Comparison of ENCODE assay signal across 29 mouse cellular contexts in the genomic region with DNA sequence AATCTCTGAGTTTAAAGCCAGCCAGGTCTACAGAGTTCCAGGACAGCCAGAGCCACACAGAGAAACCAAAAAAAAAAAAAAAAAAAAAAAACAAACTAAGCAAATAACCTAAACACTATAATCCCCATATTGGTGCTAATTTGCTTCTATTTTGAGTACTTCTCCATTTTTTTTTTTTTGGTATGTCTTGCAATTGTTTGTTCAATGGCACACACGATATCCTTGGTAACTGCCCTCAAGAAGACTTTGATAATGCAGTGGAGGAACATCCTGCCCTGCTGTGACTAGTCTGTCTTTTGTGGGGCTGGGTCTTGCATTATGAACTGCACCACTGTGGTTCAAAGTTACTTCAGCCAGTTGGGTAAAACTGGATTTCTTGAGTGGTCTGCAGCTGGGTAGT. TPM values are rescaled to one million over a fixed set of nuclear protein-coding genes. Genes with fewer than 3 reads are reported as not detected.
DNase-seq lines count a peak whose midpoint lies in the region; ATAC-seq and TF ChIP-seq lines count a peak whose summit lies in the region.
"Had no signal": no experiment of that assay in that cellular context is flagged by ENCODE, and none has a peak within 500 bp of the region (broad histone marks: within the 10 kb centered on the region; RNA-seq: fewer than 3 reads in every experiment).

No protein-coding gene starts in this region.

- no peaks in the 10 kb centered on the region for H3K36me3 ChIP-seq in ES-E14 (ENCODE audit: control insufficient read depth, insufficient read depth, low read length, poor library complexity, severe bottlenecking)
- H3K36me3 ChIP-seq: embryonic facial prominence, embryonic 15.5 days; heart, embryonic 10.5 days; heart, embryonic 15.5 days; hindbrain, embryonic 12.5 days; intestine, embryonic 15.5 days; liver, embryonic 13.5 days; neural tube, embryonic 13.5 days had no signal

- in situ Hi-C loops in ES-E14 (cut with MboI; ENCODE audit: low sequenced_read_pairs in 2 of 2, unreplicated experiment in 2 of 2): no loop called here

- H3K27ac ChIP-seq in ES-E14 (ENCODE audit: insufficient read depth, low read depth, low read length, poor library complexity, severe bottlenecking): peak overlapping the region; percentile 87
- H3K27ac ChIP-seq: embryonic facial prominence, embryonic 10.5 days; embryonic facial prominence, embryonic 15.5 days; forebrain, embryonic 13.5 days; heart, embryonic 10.5 days; heart, embryonic 15.5 days; hindbrain, embryonic 12.5 days; hindbrain, postnatal 0 days; intestine, embryonic 15.5 days; limb, embryonic 15.5 days; liver, embryonic 13.5 days; neural tube, embryonic 13.5 days had no signal

- no peaks in the 10 kb centered on the region for H3K9me3 ChIP-seq in ES-E14 (ENCODE audit: control insufficient read depth, insufficient read depth, low read depth, low read length)
- H3K9me3 ChIP-seq: embryonic facial prominence, embryonic 10.5 days; embryonic facial prominence, embryonic 15.5 days; forebrain, embryonic 13.5 days; heart, embryonic 10.5 days; heart, embryonic 15.5 days; hindbrain, embryonic 12.5 days; intestine, embryonic 15.5 days; limb, embryonic 15.5 days; liver, embryonic 13.5 days; neural tube, embryonic 13.5 days had no signal

- H3K9ac ChIP-seq in ES-E14 (ENCODE audit: insufficient read depth, low read depth, low read length, poor library complexity, severe bottlenecking): no peak overlapping the region
- H3K9ac ChIP-seq: embryonic facial prominence, embryonic 15.5 days; forebrain, embryonic 13.5 days; heart, embryonic 15.5 days; hindbrain, embryonic 12.5 days; intestine, embryonic 15.5 days; limb, embryonic 15.5 days; liver, embryonic 13.5 days; neural tube, embryonic 13.5 days had no signal

- no peak overlapping the region for H3K4me3 ChIP-seq in ES-E14 (ENCODE audit: insufficient read depth in 1 of 2, low read depth in 1 of 2, low read length in 2 of 2, poor library complexity in 1 of 2, severe bottlenecking in 1 of 2)
- H3K4me3 ChIP-seq: embryonic facial prominence, embryonic 10.5 days; embryonic facial prominence, embryonic 15.5 days; forebrain, embryonic 13.5 days; heart, embryonic 10.5 days; heart, embryonic 15.5 days; hindbrain, embryonic 12.5 days; intestine, embryonic 15.5 days; limb, embryonic 15.5 days; liver, embryonic 13.5 days; myocyte; neural tube, embryonic 13.5 days had no signal

- peak; percentile 86 for ATAC-seq in granulocyte monocyte progenitor cell, adult 5-6 weeks (replicated peaks; ENCODE audit: poor library complexity, severe bottlenecking)
- ATAC-seq in megakaryocyte-erythroid progenitor cell, adult 5-6 weeks (replicated peaks; ENCODE audit: low FRiP score, low TSS enrichment, poor library complexity, severe bottlenecking): peak; percentile 32; the same call in 1 of the 2 replicates
- ATAC-seq: forebrain, embryonic 13.5 days; hindbrain, postnatal 0 days; intestine, embryonic 15.5 days; lung, postnatal 0 days had no signal

- H3K4me1 ChIP-seq in ES-E14 (ENCODE audit: control insufficient read depth in 2 of 2, insufficient read depth in 2 of 2, low read length in 2 of 2, poor library complexity in 1 of 2): peaks cover 11 to 14% of the 10 kb centered on the region in 2 experiments
- H3K4me1 ChIP-seq: embryonic facial prominence, embryonic 10.5 days; embryonic facial prominence, embryonic 15.5 days; forebrain, embryonic 13.5 days; hindbrain, embryonic 12.5 days; intestine, embryonic 15.5 days; neural tube, embryonic 13.5 days had no signal

- no peak for DNase-seq in ES-E14 (ENCODE audit: low read depth, low spot score)
- DNase-seq in right cerebral cortex, adult 18-20 months: no peak
- DNase-seq in embryo, embryonic 10.5 days (ENCODE audit: low spot score): no peak
- no peak for DNase-seq in layer of hippocampus, adult 9-10 months (ENCODE audit: low spot score)
- DNase-seq: adrenal gland, adult 8-10 months; cerebellum, adult 9-10 months; cerebellum, postnatal 36 days; gastrocnemius, postnatal 10 days; kidney, adult 8-10 months; kidney, postnatal 14 days; left cerebral cortex, postnatal 4 days; liver, embryonic 13.5 days; lung, adult 18-20 months; lung, postnatal 4 days; thymus, postnatal 4 days had no signal

TF ChIP-seq in ES-E14, 5 proteins besides CTCF, POLR2A, EP300 and RAD21:
- TF ChIP-seq MAFK (IDR thresholded peaks at IDR 0.05; ENCODE audit: insufficient read depth, low read depth, low read length): no peak
- peak; percentile 69 for TF ChIP-seq ZNF384 (IDR thresholded peaks at IDR 0.05; ENCODE audit: low read depth, low read length)
TF ChIP-seq in ES-E14: peak in this region for 1.

RNA-seq across cellular contexts. Expression of a gene that starts 19.4 kb away (rescaled TPM):
- 86.9 and 106 TPM in 2 replicates for total RNA-seq in ES-E14 (2012; rRNA removed)
- 79.7 and 95.8 TPM in 2 replicates for total RNA-seq in granulocyte monocyte progenitor cell, adult 5-6 weeks (2014; fragmentation: Nextera tagmentation)
- 60.2 and 63.6 TPM in 2 replicates for total RNA-seq in granulocyte monocyte progenitor cell, adult 5-6 weeks (2017)
- total RNA-seq in megakaryocyte-erythroid progenitor cell, adult 5-6 weeks (2014; fragmentation: Nextera tagmentation): 35.1 and 38.7 TPM in 2 replicates
- total RNA-seq in megakaryocyte-erythroid progenitor cell, adult 5-6 weeks (2017): 26.5 and 29.9 TPM in 2 replicates
